Mouse (Mus musculus) hematopoietic stem cell, adult 5-6 weeks (primary cell): ENCODE measurements at regions not wholly inside any gene's neighbourhood (a gene's known extent, or its start where the extent isn't known, plus 50 kb on each side); places are given as distances from the start of the nearest gene placed in this dataset.

Experiments used
- ATAC-seq, 2 experiments: fragments of 125-278 bp in 1 of 2; replicated peaks in 1 of 2; 2 replicates each; pipeline ENCODE4 v1.8.0; 2016 to 2017; ENCODE audit warnings: inconsistent platforms in 2 of 2, mild to moderate bottlenecking in 2 of 2, moderate number of reproducible peaks in 2 of 2, low read depth in 1 of 2, moderate TSS enrichment in 1 of 2; ENCODE audit not compliant: low FRiP score in 2 of 2, poor library complexity in 2 of 2, severe bottlenecking in 2 of 2, insufficient read depth in 1 of 2, low TSS enrichment in 1 of 2

DNA sequence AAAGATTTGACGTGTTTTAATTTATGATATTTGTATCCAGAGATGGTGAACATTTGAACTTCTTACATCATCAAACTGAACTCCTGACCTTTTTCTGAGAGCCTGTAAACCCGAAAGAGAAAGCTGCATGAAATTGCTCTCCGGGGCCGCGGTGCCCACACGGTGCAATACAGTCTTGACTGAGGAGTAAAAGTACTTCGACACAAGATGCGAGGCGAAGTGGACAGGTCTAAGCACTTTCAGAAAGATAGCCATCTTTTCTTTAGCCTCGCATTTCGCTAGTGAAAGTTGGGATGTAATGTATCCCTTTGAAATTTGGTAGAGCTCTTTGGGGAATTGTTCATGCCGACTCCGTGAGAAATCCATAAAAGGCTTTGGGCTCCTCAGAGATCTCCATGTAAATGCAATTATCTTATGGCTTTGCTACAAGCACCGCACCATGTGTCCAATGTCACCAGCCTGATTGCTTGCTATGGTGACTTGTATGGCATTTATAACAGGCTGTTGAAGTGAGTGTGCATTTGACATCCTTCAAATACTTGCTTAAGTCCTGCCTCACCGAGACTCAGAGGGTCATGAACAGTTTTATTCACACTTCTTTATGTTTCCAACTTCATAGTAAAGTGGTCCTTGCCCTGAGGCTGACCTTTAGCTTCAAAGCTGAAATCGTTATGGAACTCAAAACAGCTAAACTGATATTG, 274.6 kb upstream of the Itga1 start:
- no peak for ATAC-seq

DNA sequence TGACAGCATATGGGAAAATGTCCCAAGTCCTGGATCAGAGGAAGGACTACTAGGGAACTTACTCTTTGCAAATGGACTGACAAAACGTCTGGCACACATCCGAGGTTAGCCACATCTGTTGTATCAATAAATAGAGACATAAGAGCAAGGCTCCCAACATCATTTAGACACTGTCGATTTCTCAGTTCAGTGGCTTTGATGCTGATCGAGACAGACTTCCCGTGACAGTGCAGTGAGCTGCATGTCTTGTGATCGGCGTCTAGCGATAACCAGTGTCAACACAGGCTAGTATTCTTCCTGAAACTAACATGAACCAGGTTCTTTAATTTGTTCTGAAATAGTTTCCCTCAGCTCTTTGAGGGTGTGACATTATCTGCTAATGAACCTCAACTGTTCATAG, 259.7 kb upstream of the Itga1 start:
- ATAC-seq = no peak

DNA sequence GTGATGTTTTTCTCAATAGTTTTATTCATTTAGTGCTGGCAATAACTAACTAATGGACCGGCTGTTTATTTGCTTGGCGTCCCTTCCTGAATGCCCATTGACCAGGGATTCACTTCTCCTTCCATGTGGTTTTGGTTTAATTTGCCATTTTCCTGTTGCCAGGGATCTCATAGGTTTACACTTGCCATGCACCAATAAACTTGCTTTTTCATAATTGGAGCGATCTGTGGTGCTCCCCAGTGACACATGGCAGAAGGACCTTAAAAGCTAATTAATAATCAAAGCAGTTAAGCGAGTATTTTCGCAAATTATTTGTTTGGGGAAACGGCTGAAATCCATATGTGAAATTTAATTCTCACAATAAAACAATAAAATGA, 245.2 kb upstream of the Itga1 start:
- ATAC-seq = no peak

DNA sequence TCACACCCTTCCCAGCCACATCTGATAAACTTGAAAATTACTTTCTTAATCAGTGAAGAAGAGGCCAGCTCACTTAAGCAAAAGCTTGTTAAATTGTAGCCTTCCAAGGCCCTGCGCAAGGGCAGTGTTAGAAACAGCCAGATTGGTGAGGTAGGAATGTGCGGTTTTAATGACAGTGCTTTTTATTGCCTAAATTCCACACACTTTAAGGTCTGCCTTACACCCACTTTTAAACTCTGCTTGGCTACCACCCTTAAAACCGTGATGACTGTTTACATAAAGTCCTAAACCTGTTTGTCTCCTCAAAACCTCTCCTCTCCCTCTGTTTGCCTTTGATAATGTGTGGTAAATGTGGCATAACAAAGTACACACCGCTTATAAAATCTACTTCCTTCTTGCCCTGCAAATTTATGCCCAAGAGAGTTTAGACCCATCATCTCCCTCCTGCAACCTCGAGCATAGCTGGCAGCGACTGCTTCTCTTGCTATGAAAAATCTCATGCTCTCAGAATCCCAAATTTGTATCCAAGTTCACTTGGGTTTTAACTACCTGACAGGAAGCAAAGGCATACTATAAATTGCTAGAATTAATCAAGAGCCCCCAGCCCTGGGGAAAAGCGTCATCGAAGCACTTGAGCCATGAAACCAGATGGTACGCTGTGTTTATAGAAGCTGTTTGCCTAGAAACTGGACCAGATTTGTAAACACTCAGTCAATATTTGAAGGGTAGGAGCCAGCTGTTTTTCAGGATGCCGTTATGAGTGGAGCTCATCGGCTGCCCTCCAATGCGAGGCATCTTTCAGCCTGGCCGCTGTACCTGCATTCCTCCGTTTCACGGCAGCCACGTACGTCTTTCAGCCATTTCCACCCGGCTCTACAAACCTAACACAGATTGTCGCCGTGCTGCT, 244.6 kb upstream of the Itga1 start:
- ATAC-seq = no peak; a peak in 1 of 4 replicates

DNA sequence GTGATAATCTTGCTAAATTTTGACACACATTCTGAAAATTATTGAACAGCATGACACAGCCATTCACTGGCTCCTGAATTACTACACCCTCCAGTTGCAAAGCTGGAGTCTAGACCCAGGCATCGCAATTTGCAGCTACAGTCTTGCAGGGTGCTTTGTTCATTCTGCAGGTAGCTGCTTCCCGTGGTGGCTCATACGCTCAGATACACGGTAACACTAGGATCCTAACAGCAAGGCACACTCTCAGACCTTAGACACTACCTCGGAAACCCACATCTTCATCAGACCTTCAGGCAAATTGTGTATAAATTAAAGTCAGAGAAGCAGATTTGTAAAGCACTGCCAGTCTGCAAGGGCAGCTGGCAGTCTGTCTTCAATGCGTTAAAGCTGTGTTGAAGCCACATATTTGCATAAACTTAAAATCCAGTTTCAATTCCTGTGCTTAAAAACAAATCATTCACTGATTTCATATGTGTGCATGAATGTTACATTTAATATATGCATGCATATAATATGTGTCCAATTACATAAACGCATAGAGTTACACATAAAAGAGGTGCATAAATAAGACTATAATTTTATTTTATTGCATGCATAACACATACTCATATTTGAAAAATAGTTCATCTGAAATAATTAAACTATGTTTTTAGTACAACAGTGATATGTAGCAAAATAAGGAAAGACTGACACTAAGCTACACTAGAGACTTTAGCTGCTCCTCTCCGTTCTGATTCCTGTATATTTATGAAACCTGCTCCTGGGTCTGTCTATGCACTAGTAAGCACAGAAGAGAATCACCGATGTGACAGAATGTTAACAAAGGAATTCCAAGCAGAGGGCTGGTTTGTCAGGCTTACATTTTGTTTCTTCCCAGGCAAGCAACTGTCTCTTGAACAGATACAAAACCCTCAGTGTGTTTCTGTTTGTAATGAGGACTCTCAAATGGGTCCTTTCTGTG, 227.5 kb upstream of the Itga1 start:
- no peak for ATAC-seq

DNA sequence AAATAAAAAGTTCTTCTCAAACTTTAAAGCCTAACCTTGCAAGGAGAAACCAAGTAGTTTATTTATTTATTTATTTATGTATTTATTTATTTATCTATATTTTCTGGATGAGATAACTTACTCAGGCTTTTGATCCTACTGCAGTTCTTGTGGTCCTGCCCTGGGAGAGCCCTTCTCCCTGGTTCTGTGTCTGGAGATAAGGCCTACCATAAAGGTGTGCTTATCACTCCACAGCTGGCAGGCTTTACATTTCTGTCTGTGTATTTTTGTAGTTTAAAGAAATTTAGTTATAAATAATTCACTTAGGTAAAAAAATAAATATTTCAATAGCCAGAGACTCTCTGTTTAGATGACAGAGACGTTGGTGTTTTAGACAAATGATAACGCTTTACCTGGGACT, 224.5 kb upstream of the Itga1 start:
- ATAC-seq = no peak

DNA sequence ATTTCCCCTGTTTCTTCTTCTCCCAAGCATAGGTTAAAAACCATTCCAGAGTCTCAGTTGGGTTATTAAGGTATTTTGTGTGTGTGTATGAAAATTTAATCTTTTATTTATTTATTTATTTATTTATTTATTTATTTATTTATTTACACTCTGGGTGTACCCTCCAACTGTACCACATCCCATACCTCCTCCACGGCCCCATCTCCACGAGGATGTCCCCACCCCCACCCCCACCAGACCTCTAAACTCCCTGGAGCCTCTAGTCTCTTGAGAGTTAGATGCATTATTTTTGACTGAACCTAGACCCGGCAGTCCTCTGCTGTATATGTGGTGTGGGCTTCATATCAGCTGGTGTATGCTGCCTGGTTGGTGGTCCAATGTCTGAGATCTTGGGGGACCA, 214.9 kb upstream of the Itga1 start:
- ATAC-seq = no peak

DNA sequence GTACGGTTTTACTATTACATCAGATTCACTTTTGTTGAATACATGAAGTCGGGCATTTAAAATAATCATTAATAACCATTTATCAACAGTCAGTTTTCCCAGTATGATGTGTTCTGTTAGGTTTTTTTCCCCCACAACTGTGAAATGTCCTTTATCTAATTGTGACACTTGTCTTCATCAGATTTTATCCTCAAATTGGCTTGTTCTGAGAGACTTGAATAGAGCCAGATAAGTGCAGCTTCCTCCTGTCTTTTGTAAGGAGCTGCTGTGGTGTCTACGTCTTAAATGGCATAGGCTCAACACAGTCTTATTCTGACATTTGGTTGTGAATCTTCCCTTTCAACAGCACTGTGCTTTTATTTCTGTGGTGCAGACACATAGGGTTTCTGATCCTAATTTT, 206.8 kb upstream of the Itga1 start:
- ATAC-seq = no peak

DNA sequence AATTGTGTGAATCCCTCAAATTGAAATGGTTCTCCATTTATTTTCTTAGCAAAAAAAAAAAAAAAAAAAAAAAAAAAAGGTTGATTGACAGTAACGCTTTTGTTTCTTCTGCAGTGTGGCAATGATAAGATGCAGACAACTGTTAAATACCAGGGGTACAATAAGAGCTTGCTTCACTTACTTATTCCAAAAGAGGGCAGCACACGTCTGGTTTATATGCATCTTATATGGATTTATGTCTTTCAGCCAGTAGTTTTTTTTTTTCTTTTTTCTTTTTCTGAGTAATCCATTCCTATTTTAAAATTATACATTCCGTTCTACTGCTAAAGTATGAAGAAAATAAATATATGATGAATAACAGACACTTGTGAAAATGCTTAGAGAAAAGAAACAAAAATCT, 185.6 kb upstream of the Itga1 start:
- ATAC-seq = peak; percentile 58 to 85; a peak in 3 of 4 replicates

DNA sequence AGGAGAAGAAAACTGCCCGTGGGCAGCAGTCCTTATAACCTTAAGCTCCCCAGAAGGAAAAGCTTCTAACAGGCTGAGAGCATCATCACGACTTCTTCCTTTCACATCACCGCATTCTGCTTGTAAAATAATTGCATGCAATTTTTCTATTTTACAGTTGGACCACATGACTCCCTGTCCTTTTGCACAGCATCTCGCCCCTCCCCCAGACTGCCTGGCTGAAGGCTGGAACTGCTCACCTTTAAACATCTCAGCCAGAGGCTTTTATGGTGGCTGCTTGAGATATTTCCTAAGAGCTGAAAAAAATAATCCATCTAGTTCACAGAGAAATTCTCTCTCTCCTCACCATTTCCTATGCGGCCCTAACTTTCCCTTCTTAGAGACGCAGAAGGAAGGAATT, 164.4 kb upstream of the Itga1 start:
- ATAC-seq = no peak

DNA sequence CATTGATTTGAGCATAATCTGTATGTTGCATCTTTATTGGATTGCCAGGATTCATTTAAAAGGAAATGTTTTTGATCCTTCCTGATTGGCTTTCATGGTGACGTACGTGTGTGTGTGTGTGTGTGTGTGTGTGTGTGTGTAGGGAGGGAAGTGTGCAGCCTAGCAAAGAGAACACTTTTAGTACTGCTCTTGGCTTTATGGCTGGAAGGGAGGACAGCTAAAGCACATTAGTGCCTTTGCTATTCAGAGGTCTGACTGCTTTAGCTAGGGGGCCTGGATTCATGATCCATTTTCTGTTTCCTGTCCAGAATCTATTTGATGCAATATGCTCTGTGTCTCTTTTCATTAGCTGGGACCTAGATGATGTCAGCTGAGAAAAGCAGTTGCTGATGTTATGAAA, 155.6 kb upstream of the Itga1 start:
- ATAC-seq = no peak

DNA sequence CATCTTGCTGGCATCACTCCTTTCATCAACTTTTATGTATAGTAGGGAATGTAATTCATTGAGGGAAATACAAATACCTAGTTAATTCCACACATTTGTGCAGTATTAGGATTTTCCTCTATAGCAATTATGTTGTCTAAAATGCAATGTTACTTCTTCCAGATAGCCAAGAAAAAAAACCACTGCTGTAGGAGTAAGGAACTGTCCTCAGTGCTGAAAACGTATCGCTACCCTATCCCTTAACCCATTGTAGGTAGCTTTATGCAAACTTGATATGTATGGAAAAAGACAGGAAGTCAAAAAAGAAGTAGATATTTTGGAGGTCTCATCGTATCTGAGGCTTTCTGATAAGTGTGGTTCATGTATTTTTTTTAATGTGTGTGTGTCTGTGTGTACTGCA, 150.8 kb upstream of the Itga1 start:
- ATAC-seq = no peak

DNA sequence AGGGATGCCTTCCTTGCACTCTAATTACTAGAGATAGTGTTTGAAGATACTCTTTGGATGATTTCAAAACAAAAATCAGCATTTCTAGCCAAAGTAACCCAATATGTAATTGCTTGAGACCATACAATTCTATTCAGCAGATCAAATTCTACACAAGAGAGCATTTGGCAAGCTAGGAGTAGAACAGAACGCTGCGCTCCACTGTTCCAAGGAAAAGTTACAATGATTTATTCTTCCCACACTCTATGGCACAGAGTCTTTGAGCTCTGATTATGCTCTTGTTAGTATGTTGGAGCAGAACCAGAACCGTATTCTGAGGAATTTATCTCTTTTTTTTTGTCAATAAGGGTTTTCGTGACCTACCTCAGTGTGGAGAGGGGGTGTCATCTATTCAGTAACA, 130.2 kb upstream of the Itga1 start:
- ATAC-seq = no peak

DNA sequence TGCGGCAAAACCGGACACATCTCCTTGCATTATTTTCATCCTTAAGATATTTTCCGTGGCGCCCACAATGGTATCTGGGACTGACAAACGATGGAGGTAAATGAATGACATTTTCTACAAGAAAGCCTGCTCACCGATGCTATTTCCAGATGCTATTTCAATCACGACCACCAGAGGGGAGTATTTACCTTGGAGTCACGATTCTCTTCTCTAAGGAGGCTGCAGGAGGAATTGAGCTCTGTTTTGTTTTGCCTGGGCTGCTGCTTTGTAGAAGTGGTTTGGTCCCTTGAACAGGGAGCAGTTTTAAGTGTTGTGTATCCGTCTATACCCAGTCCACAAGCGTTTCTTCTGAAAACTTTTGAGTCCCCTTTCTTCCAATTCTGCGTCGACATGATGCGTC, 128.7 kb upstream of the Itga1 start:
- peak; percentile 81 to 84 for ATAC-seq

DNA sequence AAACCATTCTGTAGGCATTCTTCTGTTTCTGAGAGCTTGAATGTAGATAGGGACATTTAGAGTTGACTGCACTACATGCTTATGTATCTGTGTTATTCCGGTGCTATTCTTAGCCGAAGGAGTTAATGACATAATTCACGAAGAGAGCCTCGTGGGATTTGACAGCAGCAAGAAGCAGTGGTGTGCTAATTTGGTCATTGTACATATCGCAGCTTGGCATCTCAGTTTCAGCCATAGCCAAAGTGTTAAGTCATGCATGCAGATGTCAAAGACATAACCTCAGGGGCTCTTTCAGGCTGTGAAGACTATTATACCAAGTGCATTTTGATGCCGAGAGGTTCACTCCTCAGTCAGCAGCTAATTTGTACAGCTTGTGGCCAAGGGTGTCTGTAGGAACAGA, 125.1 kb upstream of the Itga1 start:
- no peak for ATAC-seq

DNA sequence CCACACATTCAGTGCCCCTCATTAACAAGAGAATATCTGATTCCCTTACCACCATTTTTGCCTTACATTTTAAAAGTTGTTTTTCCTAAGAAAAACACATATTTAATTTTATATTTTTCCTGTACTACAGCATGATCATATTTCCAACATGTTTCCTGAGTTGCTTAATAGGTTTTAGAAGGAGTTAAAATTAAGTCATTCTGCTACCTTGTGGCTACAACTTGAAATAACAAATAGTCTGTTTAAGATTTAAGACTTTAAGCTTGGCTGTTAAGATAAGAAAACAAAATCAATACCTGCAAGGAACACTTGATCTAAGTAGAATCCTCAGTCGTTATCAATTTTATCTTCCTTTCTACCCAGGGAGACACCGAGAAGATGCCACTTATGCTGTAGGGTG, 117.9 kb upstream of the Itga1 start:
- no peak for ATAC-seq

DNA sequence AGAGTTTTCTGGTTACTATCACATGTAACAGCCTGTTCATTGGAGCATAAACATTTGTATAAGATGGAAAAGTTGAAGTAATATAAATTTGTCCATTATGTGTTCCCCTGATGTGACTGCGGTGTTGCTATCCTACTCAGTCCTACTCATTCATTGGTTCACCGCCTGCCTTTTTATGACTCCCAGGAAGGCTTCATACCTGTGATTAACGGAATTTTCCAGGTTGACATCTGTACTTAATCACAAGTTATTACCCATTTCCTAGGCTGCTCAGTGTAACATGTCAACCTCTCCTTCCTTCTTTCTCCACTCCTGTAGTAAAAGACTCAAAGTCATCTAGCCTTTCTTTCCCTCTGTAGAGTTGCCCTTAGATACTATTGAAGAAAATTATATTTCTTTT, 109.5 kb upstream of the Itga1 start:
- ATAC-seq = no peak
